8 mouse cellular contexts compared by ENCODE assay signal in the genomic region with DNA sequence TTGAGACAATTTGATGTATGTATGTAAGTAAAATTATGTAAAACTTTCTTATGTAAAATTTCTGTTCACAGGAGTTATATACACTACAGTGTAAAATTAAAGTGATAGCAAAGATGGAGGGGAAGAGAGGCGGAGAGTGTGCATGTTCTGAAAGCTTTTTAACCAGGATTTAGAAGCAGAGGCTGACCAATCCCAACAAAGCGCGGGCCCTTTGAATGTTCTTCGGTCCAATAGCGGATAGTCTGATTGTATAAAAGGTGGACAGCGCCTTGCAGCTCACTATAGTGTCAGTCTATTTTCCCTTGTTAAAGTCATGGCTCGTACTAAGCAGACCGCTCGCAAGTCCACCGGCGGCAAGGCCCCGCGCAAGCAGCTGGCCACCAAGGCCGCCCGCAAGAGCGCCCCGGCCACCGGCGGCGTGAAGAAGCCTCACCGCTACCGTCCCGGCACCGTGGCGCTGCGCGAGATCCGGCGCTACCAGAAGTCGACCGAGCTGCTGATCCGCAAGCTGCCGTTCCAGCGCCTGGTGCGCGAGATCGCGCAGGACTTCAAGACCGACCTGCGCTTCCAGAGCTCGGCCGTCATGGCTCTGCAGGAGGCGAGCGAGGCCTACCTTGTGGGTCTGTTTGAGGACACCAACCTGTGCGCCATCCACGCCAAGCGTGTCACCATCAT. TPM values are rescaled to one million over a fixed set of nuclear protein-coding genes. Genes with fewer than 3 reads are reported as not detected.
DNase-seq lines count a peak whose midpoint lies in the region; ATAC-seq lines count a peak whose summit lies in the region.
"Not testable (repeated sequence)": the region's sequence is repeated elsewhere in the genome, so short reads cannot be mapped to it uniquely, and the experiment has no call there.

Hist1h3b (plus strand) TSS at position 201 of the 675 bp plus-strand sequence.

- DNase-seq in adipocyte (ENCODE audit: low spot score), result peak; percentile 93
- DNase-seq in embryo, embryonic 10 days (ENCODE audit: low spot score), result peak; percentile 97
- DNase-seq in gastrocnemius, postnatal 14 days, result peak; percentile 79
- peak; percentile 91 to 94 for DNase-seq in left cerebral cortex, postnatal 10 days (ENCODE audit: extremely low spot score in 1 of 2, low spot score in 2 of 2)
- DNase-seq in right cerebral cortex, postnatal 14 days, result peak; percentile 96
- DNase-seq in urinary bladder, postnatal 36 days (ENCODE audit: low spot score in 2 of 2), result peak; percentile 80 to 84

- intact Hi-C loops in gastrocnemius, postnatal 14 days (cut with DNase I; ENCODE audit: low total_unique reads), result not testable (repeated sequence)
- intact Hi-C loops in left cerebral cortex, postnatal 10 days (cut with DNase I), result loop anchor here (10.0 kb wide), 1 partner anchor 197 kb away; the partner anchor contains the start of genes Hist1h1d and Hist1h4f

- peak; percentile 36 for ATAC-seq in inflammation-experienced regulatory T-cells, adult 6 months
- ATAC-seq in megakaryocyte progenitor cell, adult 5-6 weeks (replicated peaks; ENCODE audit: poor library complexity), result peak; percentile 63

RNA-seq across cellular contexts. Expression of gene Hist1h3b, which starts in this region (rescaled TPM):
- total RNA-seq in gastrocnemius, postnatal 14 days (2021), result 10 to 100 TPM; 86.8 to 91.4 TPM
- polyA plus RNA-seq in inflammation-experienced regulatory T-cells, adult 6 months (2017; shearing (Covaris generic)), result 1 to 10 TPM in 1 of 3 experiments, not detected in 2; 1.1 TPM
- 10 to 100 TPM; 37.4 to 47.0 TPM for total RNA-seq in left cerebral cortex, postnatal 10 days (2021)
- 332 and 371 TPM in 2 replicates for total RNA-seq in megakaryocyte progenitor cell, adult 5-6 weeks (2015)
- total RNA-seq in megakaryocyte progenitor cell, adult 5-6 weeks (2017), result 579 and 647 TPM in 2 replicates

Comparison
In these comparisons a context has a peak if more than half of its experiments do, and no peak if none do; other contexts are left out.
1. Peak in every context shown above with its lines: DNase-seq and ATAC-seq.